Mouse (Mus musculus): ENCODE data around the gene Syngr3.
"Not testable (repeated sequence)": the region's sequence is repeated elsewhere in the genome, so short reads cannot be mapped to it uniquely, and the experiment has no call there.

The Syngr3 gene

GRCm38 (mm10) chr17:24689251-24690081 is at the start of gene Syngr3:
TSS of gene Syngr3 (minus strand) at chr17:24689955.
- DNase-seq (ENCODE audit: low read depth, low spot score), result no peak

DNA sequence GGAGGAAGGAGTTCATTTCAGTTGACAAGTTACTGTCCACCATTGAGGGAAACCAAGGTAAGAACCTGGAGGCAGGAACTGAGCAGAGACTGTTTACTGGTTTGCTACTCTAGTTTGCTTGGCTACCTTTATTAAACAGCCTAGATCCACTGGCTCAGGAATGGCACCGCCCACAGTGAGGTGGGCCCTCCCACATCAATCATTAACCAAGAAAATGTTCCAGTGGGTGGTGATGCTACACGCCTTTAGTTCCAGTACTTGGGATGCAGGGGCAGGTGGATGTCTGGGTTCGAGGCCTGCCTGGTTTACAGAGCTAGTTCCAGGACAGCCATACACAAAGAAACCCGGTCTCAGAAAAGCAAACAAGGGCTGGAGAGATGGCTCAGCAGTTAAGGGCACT is 48.5 kb upstream of the Syngr3 start:
- no peak for DNase-seq (ENCODE audit: low read depth, low spot score)

DNA sequence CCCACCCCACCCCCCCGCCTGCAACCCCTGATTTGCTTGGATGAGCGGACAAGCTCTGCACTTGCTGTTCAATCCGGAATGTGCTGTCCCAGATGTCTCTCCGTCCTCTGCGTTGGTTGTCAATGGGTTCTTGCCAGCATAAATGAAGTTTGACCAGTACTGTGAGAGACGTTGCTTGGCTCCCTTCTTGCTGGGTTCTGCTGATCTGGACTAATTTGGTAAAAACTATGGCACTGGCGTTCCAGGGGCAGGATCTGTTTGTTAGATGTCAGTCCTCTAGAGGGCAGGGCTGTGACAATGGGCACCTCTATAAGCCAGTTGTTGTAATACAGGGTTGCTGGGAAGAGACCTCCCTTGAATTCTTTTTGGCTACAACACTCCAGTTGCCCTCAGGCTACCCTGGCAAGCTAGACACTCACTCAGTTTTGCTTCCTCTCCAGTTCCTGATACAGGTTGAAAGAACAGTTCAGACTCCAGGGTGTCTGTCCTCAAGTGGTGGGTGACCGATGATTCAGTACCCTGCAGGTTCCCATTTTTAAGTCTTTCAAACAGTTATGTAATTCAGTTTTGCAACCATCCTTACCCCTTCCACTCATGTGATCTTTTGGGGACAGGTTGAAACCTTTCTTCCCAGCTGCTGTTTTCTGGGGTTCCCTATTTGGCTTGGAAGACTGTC is 47.5 kb upstream of the Syngr3 start:
- no peak for DNase-seq (ENCODE audit: low read depth, low spot score)

- peak; percentile 96 for DNase-seq (ENCODE audit: low read depth, low spot score)
These were observed 46.7 kb upstream of the Syngr3 start, which contains the start of gene Msrb1 for GRCm38 (mm10) chr17:24736330-24737051. TSS of gene Msrb1 (plus strand) at chr17:24736642.

DNA sequence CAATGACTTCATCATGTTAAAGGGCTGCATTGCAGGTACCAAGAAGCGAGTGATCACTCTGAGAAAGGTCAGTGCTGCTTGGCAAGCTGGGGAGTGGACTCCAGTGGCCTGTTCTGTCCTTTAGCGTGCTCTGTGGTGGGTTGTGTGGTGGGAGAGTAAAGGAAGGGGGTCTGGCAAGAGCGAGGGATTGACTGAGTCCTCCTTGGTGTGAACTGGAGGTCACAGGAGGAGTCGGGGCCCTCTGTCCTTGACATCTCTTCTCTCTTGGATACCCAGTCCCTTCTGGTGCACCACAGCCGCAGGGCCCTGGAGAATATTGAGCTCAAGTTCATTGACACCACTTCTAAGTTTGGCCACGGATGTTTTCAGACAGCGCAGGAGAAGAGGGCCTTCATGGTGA is 45.7 kb upstream of the Syngr3 start:
- no peak for DNase-seq (ENCODE audit: low read depth, low spot score)

GRCm38 (mm10) chr17:24734513-24734912 is 44.8 kb upstream of the Syngr3 start:
- DNase-seq (ENCODE audit: low read depth, low spot score), result no peak

- no peak for DNase-seq (ENCODE audit: low read depth, low spot score)
These were observed 43.8 kb upstream of the Syngr3 start for GRCm38 (mm10) chr17:24733434-24734050.

GRCm38 (mm10) chr17:24732233-24732935 is 42.6 kb upstream of the Syngr3 start:
- no peak for DNase-seq (ENCODE audit: low read depth, low spot score)

GRCm38 (mm10) chr17:24730787-24731186 is 41.0 kb upstream of the Syngr3 start:
- DNase-seq (ENCODE audit: low read depth, low spot score), result no peak

DNA sequence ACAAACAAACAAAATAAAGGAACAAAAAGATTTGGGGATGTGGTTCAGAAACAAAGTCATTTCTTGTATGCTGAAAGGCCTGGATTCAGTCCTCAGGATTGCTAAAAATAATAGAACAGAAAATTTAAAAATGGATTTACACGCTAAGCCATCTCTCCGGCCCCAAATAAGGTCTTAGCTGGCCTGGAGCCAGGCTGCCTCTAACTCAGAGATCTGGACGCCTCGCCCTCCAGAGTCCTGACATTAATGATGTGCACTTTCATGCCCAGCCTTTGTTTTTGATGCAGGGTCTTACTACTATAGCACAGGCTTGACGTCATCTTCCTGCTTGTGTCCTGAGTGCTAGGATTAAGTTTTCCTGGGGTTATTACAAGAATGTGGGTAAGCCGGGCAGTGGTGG is 39.3 kb upstream of the Syngr3 start:
- no peak for DNase-seq (ENCODE audit: low read depth, low spot score)

DNA sequence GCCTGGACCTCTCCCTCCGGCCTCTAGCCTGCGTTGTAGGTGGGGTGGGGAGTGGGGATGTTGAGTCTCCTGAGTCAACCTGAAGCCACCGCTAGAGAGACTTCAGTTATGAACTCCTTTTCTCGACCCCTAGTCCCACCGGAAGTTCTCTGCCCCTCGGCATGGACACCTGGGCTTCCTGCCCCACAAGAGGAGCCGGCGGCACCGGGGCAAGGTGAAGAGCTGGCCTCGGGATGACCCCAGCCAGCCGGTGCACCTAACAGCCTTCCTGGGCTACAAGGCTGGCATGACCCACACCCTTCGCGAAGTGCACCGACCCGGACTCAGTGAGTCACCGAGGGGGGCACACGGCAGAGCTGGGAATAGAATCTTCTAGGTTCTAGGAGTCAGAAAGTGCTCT is 38.4 kb upstream of the Syngr3 start:
- no peak for DNase-seq (ENCODE audit: low read depth, low spot score)

GRCm38 (mm10) chr17:24727618-24728017 is 37.9 kb upstream of the Syngr3 start, which contains the start of gene Rpl3l:
TSS of gene Rpl3l (plus strand) at chr17:24727820.
- DNase-seq (ENCODE audit: low read depth, low spot score), result no peak

DNA sequence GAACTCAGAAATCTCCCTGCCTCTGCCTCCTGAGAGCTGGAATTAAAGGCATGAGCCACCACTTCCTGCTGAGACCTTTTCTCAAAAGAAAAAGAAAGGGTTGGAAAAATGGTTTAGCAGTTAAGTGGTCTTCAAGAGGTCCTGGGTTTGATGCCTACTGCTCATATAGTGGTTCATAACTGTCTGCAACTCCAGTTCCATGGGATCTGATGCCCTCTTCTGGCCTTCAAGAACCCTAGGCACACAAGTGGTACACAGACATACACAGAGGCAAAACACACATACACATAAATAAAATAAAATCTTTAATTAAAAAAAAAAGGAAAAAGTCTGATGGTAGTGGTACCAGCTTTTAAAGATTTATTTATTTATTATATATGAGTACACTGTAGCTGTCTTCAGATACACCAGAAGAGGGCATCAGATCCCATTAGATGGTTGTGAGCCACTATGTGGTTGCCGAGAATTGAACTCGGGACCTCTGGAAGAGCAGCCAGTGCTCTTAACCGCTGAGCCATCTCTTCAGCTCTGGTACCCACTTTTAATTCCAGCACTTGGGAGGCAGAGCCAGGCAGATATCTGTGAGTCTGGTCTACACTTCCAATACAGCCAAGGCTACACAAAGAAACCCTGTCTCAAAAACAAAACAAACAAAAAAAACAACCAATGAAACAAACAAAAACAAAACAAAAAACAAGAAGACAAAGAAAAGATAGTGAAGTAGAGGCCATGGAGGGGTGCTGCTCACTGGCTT is 36.1 kb upstream of the Syngr3 start:
- DNase-seq (ENCODE audit: low read depth, low spot score), result no peak

- peak; percentile 93 for DNase-seq (ENCODE audit: low read depth, low spot score)
These were observed 34.4 kb upstream of the Syngr3 start, which contains the start of gene Ndufb10 for GRCm38 (mm10) chr17:24724184-24724583. TSS of gene Ndufb10 (minus strand) at chr17:24724478.

- no peak for DNase-seq (ENCODE audit: low read depth, low spot score)
These were observed 34.1 kb upstream of the Syngr3 start for GRCm38 (mm10) chr17:24723881-24724180.

GRCm38 (mm10) chr17:24723122-24723880 is 33.5 kb upstream of the Syngr3 start:
- no peak for DNase-seq (ENCODE audit: low read depth, low spot score)

DNA sequence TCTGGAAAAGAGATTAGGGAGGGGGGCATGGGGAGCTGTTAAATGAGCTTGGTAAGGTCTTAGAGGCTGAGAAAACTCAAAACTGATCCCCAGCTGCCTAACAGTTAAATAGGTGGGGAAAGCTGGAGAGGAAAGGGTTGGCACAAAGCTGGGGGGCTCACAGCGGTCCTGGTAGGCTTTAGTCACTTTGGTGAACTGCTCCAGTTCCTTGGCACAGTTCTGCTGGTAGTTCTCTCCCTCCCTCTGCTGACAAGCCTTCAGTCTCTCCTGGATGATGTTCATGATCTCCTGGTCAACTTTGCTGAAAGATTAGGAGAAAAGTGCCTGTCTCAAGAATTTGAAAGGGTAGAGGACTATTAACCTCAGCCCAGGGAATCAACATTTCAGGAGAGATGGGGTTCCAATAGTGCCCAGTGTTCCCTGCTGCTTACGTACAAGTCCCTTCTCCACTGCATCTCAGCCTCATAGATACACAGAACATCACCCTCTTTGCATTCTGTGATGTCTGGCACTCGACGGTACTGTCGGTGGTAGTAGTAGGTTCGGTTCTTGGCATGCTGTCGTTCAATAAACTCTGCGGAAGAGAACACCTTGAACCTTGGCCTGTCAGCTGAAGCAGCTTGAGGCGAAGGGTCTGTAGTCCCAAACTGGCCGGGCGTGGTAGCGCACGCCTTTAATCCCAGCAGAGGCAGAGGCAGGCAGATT is 32.6 kb upstream of the Syngr3 start:
- no peak for DNase-seq (ENCODE audit: low read depth, low spot score)

- DNase-seq (ENCODE audit: low read depth, low spot score), result not testable (repeated sequence)
These were observed 31.7 kb upstream of the Syngr3 start for GRCm38 (mm10) chr17:24721383-24721955.

- DNase-seq (ENCODE audit: low read depth, low spot score), result not testable (repeated sequence)
These were observed 30.9 kb upstream of the Syngr3 start for GRCm38 (mm10) chr17:24720616-24721015.

All from CD4-positive helper T cell, adult 2 months (primary cell).